Mouse (Mus musculus) yolk sac, embryonic 10.5 days (tissue): Measurements from ENCODE around the gene Gm10721.
A peak's percentile ranks its signal among the peaks of the same experiment; 100 is the strongest.
"Not testable (repeated sequence)": the region's sequence is repeated elsewhere in the genome, so short reads cannot be mapped to it uniquely, and the experiment has no call there.

Experiments used
- DNase-seq: peaks from one replicate; pipeline ENCODE4 v3.0.0-alpha.2; 2017; ENCODE audit warnings: low spot score

Gm10721 gene

GRCm38 (mm10) chr9:3012733-3013279 lies at the start of gene Gm10721:
Gene Gm10721 (plus strand): TSS chr9:3013140.
- DNase-seq: not testable (repeated sequence)

GRCm38 (mm10) chr9:3000445-3000972 lies 12.4 kb upstream of the Gm10721 start, which contains the start of gene Gm10722:
Gene Gm10722 (plus strand): TSS chr9:3000922.
- DNase-seq: peak; percentile 15

- DNase-seq: not testable (repeated sequence)
These were observed 11.9 kb upstream of the Gm10721 start for GRCm38 (mm10) chr9:3001006-3001405.

GRCm38 (mm10) chr9:3001948-3002659 lies 10.8 kb upstream of the Gm10721 start:
- DNase-seq: peak; percentile 30

GRCm38 (mm10) chr9:3002794-3003396 lies 10.0 kb upstream of the Gm10721 start, which contains the start of gene Gm11168:
Gene Gm11168 (plus strand): TSS chr9:3003346.
- DNase-seq: not testable (repeated sequence)

GRCm38 (mm10) chr9:3006179-3006578 lies 6.8 kb upstream of the Gm10721 start:
- not testable (repeated sequence) for DNase-seq

GRCm38 (mm10) chr9:3006636-3007035 lies 6.3 kb upstream of the Gm10721 start:
- not testable (repeated sequence) for DNase-seq

GRCm38 (mm10) chr9:3007272-3007671 lies 5.7 kb upstream of the Gm10721 start:
- peak; percentile 4 for DNase-seq

GRCm38 (mm10) chr9:3009331-3009730 lies 3.6 kb upstream of the Gm10721 start:
- not testable (repeated sequence) for DNase-seq

GRCm38 (mm10) chr9:3012054-3012621 lies 802 bp upstream of the Gm10721 start:
- not testable (repeated sequence) for DNase-seq

GRCm38 (mm10) chr9:3015354-3015753 lies 2.4 kb downstream of the Gm10721 start, which contains the start of gene Gm10720:
Gene Gm10720 (plus strand): TSS chr9:3015654.
- DNase-seq: not testable (repeated sequence)

GRCm38 (mm10) chr9:3015896-3016295 lies 3.0 kb downstream of the Gm10721 start:
- not testable (repeated sequence) for DNase-seq

GRCm38 (mm10) chr9:3017108-3017507 lies 4.2 kb downstream of the Gm10721 start, which contains the start of gene Gm10719:
Gene Gm10719 (plus strand): TSS chr9:3017408.
- DNase-seq: not testable (repeated sequence)

GRCm38 (mm10) chr9:3018944-3019343 lies 6.0 kb downstream of the Gm10721 start:
- DNase-seq: not testable (repeated sequence)

- not testable (repeated sequence) for DNase-seq
These were observed 7.1 kb downstream of the Gm10721 start for GRCm38 (mm10) chr9:3019835-3020727.

GRCm38 (mm10) chr9:3022316-3023008 lies 9.5 kb downstream of the Gm10721 start:
- peak; percentile 3 for DNase-seq

GRCm38 (mm10) chr9:3023312-3023984 lies 10.5 kb downstream of the Gm10721 start, which contains the start of gene Gm10718:
Gene Gm10718 (plus strand): TSS chr9:3023547.
- DNase-seq: not testable (repeated sequence)

GRCm38 (mm10) chr9:3023985-3024648 lies 11.2 kb downstream of the Gm10721 start:
- not testable (repeated sequence) for DNase-seq

- DNase-seq: not testable (repeated sequence)
These were observed 12.1 kb downstream of the Gm10721 start, which contains the start of gene Gm10717 for GRCm38 (mm10) chr9:3024912-3025467. Gene Gm10717 (plus strand): TSS chr9:3025417.
